Mouse (Mus musculus): ENCODE measurements around the gene Sergef.

Gene Sergef

DNA sequence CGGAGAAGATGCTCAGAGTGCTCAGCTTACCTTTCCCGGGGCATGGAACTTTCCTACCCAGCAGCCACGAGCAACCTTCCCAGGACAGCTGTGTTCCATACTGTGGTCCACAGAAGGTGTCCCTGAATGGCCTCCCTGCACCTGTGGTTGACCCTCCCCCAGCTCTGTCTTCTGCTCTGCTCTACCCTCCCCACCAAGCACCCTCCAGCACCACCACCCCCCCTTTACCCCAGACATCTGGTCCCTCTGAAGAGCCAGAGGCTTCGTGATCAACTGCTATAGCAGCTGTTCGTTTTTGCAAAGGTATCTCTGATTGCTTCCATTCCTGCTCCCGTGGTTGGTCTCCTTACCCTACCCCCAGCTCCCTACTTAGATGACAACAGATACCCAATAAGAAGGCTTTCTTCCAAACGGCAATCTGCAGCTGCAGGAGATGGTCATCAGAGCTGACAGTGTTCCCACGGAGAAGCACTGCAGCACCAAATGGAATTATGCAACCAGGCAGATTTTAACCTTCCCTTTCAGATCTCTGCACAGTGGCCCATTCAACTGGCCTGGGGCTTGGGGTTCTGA is 58.2 kb downstream of the Sergef start:
- intact Hi-C loops (cut with DNase I) = no loop called here

GRCm38 (mm10) chr7:46578091-46578490 is 61.5 kb downstream of the Sergef start:
- intact Hi-C loops (cut with DNase I) = no loop called here

- intact Hi-C loops (cut with DNase I) = no loop called here
Measured at GRCm38 (mm10) chr7:46575897-46576296, 63.7 kb downstream of the Sergef start.

DNA sequence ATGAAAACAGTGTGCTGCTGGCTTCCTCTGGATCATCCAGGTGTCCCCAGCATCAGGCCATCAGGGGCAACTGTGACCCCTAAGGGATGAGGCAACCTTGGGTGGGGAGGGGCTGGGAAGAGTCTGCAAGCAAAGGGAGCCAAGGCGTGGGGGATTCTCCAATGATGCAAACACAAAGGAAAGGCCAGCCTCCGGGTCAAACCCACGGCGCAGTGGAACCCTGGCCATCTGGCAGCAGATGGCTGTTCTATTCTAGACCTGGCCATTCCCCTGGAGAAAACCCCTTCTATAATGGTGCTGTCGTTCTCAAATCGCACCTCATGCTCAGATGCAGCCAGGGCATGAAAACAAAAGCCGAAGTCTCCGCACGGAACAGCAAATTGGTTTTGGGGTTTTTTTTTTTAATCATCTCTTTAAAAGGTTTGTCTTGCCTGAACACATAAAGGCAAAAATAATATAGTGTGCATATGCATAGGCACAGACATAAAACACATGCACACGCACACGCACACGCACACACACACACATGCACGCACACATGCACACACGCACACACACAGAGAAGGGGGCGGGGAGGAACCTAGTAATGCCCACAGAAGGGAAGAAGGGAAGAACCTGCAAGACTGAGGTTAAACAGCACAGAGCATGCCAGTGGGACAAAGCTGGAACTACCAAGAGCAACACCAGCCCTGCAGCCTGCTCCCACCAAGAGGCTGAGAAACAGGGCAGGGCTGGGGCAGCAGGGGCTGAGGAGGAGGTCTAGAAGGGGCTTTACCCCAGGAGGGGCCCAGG is 66.6 kb downstream of the Sergef start:
- intact Hi-C loops (cut with DNase I) = no loop called here

GRCm38 (mm10) chr7:46569509-46569908 is 70.1 kb downstream of the Sergef start:
- intact Hi-C loops (cut with DNase I) = loop anchor here (2.0 to 5.0 kb wide), 2 partner anchors 37 to 177 kb away; no protein-coding TSS in a partner anchor

GRCm38 (mm10) chr7:46566318-46567007 is 73.1 kb downstream of the Sergef start:
- intact Hi-C loops (cut with DNase I) = loop anchor here (5.0 kb wide), 1 partner anchor 34 kb away; no protein-coding TSS in a partner anchor

GRCm38 (mm10) chr7:46565374-46565773 is 74.2 kb downstream of the Sergef start:
- intact Hi-C loops (cut with DNase I) = loop anchor here (5.0 kb wide), 1 partner anchor 33 kb away; no protein-coding TSS in a partner anchor

GRCm38 (mm10) chr7:46563801-46564200 is 75.8 kb downstream of the Sergef start:
- intact Hi-C loops (cut with DNase I) = no loop called here

DNA sequence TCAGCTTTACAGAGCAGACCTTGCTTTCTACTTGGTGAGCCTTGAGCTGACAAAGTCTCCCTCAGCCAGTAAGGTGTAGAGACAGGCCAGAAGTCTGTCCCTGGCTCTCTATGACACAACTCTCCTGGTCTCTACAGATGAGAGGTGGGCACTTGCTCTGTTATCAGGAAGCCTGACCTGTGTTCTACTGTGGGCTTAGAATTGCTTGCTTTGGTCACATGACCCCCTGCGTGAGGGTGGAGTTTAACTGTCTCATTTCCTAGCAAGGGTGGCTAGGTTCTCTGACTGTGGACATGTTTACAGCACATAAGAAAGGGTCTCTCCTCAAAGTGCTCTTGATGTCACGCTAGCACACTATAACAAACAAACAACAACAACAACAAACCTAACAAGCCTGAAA is 79.5 kb downstream of the Sergef start:
- intact Hi-C loops (cut with DNase I) = no loop called here

GRCm38 (mm10) chr7:46559643-46560042 is 80.0 kb downstream of the Sergef start:
- intact Hi-C loops (cut with DNase I) = no loop called here

DNA sequence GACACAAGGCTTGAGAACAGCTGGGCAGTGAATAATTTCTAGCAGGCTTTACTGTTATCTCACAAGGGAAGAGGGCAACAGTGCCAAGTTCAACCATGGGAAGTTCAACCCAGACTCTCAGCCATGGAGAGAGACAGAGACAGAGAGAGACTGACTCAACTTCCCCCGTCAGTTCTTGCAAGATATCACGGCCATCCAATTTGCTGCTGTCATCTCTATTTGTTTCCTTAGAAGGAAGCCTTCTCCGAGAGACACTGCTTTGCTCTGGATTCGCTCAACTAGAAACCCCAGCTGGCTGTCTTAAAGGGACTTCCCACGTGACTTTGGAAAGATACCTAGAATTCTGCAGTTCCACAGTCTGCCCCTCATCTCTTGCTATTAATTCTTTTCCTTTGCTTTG is 80.6 kb downstream of the Sergef start:
- intact Hi-C loops (cut with DNase I) = no loop called here

GRCm38 (mm10) chr7:46557996-46558395 is 81.6 kb downstream of the Sergef start:
- intact Hi-C loops (cut with DNase I) = no loop called here

- intact Hi-C loops (cut with DNase I) = no loop called here
Measured at GRCm38 (mm10) chr7:46557387-46557786, 82.2 kb downstream of the Sergef start.

DNA sequence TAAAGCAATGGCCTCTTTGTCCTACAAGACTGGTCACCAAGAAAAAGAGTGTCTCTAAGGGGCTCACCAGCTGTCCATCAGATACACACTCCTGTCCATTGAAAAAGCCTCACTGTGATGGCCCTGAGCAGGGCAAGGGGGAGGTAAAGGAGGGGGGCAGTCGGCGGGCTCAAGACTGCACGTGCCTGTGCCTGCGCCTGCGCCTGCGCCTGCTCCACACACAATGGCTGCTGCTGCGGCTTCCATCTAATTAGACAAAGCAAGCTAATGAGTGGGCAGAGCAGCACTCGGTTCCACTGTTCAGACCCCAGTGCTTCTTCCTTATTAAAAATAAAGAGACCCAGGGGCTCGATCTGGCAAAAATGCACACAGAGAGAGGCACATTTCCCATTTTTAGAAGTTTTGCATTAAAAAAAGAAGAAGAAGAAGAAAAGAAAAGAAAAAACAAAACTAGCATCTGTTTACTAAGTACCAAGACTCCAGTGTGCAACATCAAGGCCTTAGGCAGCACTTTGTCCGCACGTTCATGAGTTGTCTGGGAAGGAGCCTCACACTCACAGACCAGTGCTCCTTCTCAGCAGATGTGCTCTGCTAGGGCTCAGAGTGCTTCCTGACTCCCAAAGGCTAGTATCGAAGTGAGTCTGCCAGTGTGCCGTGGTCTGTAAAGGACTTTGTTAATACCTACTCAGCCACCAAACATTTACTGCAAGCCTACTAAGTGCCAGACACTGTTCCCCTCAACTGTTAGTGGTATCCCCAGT is 83.1 kb downstream of the Sergef start:
- intact Hi-C loops (cut with DNase I) = no loop called here

DNA sequence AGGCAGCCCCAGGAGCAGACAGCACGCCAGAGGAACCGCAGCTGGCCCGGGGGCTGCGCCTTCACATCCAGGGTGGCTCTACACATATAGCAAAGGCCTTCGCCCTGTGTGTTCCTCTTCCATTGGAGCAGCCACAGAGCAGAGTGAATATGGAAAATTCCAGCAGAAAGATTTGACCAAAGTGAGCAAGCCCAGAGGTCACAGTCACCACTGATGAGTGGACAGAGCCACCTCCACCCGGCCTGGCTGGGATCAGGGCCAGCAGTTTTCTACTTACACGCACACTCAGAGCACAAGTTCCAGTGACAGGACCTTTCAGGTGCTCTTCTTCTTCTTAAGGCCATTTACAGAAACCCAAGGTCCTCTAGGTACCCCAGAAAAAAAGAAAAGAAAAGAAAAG is 83.9 kb downstream of the Sergef start:
- intact Hi-C loops (cut with DNase I) = no loop called here

DNA sequence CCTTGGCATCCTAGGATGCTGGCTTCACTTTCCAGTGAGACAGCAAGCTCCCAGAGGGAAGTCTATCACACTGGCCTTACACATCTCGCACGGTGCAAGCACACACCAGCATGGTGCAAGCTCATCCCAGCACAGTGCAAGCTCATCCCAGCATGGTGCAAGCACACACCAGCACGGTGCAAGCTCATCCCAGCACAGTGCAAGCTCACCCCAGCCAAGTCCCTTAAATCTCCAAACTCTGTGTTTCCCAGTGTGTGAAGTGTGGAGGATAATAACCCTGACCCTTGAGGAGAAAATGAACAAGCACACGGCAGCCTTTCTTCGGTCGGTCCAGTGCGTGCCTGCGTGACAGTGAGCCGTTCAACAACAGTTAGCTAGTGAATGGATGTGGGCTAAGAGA is 84.8 kb downstream of the Sergef start:
- intact Hi-C loops (cut with DNase I) = no loop called here

GRCm38 (mm10) chr7:46554003-46554402 is 85.6 kb downstream of the Sergef start:
- intact Hi-C loops (cut with DNase I) = no loop called here

- intact Hi-C loops (cut with DNase I) = no loop called here
Measured at GRCm38 (mm10) chr7:46551935-46552752, 87.5 kb downstream of the Sergef start.

- intact Hi-C loops (cut with DNase I) = no loop called here
Measured at GRCm38 (mm10) chr7:46551173-46551572, 88.4 kb downstream of the Sergef start.

DNA sequence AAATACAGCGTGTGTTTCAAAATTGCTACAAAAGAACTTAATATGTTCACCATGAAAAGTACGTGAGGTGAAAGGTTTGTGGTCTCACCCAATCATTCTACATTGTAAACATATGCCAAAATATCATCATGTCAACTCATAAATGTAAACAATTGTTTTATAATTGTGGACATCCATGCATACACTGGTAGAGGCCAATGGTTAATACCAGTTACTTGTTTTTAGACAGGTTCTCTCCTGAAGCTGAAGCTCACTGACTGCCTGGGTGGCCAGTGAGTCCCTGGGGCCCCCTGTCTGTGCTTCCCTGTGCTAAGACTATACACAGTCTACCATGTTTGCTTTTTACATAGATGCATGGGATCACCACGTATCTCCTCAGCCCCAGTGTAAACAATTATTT is 91.5 kb downstream of the Sergef start:
- intact Hi-C loops (cut with DNase I) = no loop called here

DNA sequence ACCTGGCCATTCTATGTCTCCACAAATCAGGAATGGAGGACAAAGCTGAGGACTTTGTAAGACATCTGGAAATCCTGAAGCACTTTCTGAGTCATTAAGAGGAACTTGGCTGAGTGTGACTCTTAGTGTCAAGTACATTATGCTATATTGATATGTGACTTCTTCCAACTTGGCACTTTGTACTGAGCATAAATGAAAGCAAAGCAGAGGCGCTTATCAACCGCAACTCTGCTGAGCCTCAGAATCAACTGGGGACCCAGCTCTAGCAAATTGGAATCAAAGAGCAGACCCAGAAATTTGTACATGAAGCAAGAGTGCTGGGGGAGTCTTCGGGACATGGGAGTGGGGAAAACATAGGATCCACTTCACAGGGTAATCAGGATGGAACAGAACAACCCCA is 92.0 kb downstream of the Sergef start:
- intact Hi-C loops (cut with DNase I) = no loop called here
